Mouse (Mus musculus) liver, embryonic 13.5 days (tissue): ENCODE measurements around the gene Polr3c. TPM values are rescaled to one million over a fixed set of nuclear protein-coding genes. Genes with fewer than 3 reads are reported as not detected.

Experiments used
- ATAC-seq: fragments of 200-750 bp; cut with Nextera tagmentation; 2 replicates; pipeline ENCODE4 v1.8.0; 2017; ENCODE audit warnings: low read depth, mild to moderate bottlenecking, moderate number of reproducible peaks, moderate library complexity
- DNase-seq: peaks from one replicate; pipeline ENCODE4 v3.0.0; 2022
- H3K27ac ChIP-seq: fragments of 300-500 bp; sonication (generic); 2 replicates; pipeline ENCODE4 v1.5.1; 2015; ENCODE audit warnings: moderate library complexity, mild to moderate bottlenecking, inconsistent platforms
- H3K27me3 ChIP-seq: fragments of 300-500 bp; sonication (generic); 2 replicates; pipeline ENCODE4 v1.6.1; 2015; ENCODE audit warnings: mild to moderate bottlenecking, inconsistent platforms
- H3K36me3 ChIP-seq: fragments of 300-500 bp; sonication (generic); 2 replicates; pipeline ENCODE4 v1.6.1; 2015; ENCODE audit warnings: mild to moderate bottlenecking, inconsistent platforms
- H3K4me1 ChIP-seq: fragments of 300-500 bp; sonication (generic); replicated peaks from 2 replicates; pipeline ENCODE4 v1.6.1; 2015; ENCODE audit warnings: inconsistent platforms
- H3K4me2 ChIP-seq: fragments of 300-500 bp; sonication (generic); 2 replicates; pipeline ENCODE4 v1.6.1; 2015; ENCODE audit warnings: inconsistent platforms, mild to moderate bottlenecking, moderate library complexity
- H3K4me3 ChIP-seq: fragments of 300-500 bp; sonication (generic); replicated peaks from 2 replicates; pipeline ENCODE4 v1.5.1; 2015; ENCODE audit warnings: mild to moderate bottlenecking, inconsistent platforms
- H3K9ac ChIP-seq: fragments of 300-500 bp; sonication (generic); 2 replicates; pipeline ENCODE4 v1.6.1; 2015; ENCODE audit warnings: mild to moderate bottlenecking, inconsistent platforms
- H3K9me3 ChIP-seq: fragments of 300-500 bp; sonication (generic); replicated peaks from 2 replicates; pipeline ENCODE4 v1.6.1; 2016; ENCODE audit warnings: inconsistent platforms
- WGBS: fragments of 180-500 bp; shearing (Covaris S2); methylation state at CpG from one replicate; pipeline ENCODE4 v1.1.7; 2015; ENCODE audit not compliant: insufficient replicate concordance; 5-methylcytosine and 5-hydroxymethylcytosine counted together
- polyA plus RNA-seq: library from polyadenylated mRNA; unstranded; fragments of >200 nt; fragmentation: Nextera tagmentation; extraction: Ambion mirVana; gene quantifications from 2 replicates; pipeline ENCODE4 v1.2.1, GENCODE M21; 2015

Gene Polr3c
- polyA plus RNA-seq, 1 experiment from 2014 or later: 25.5 TPM

GRCm38 (mm10) chr3:96737013-96737740 lies 9.7 kb upstream of the Polr3c start:
- Histone ChIP-seq H3K27me3 (no peaks in the 10 kb centered on the region), H3K4me2 (no peak overlapping the region), H3K9me3 (no peaks in the 10 kb centered on the region), H3K4me3 (no peak overlapping the region), H3K27ac (no peak overlapping the region), H3K4me1 (peaks cover 27% of the 10 kb centered on the region), H3K36me3 (no peaks in the 10 kb centered on the region), H3K9ac (no peak overlapping the region)
- ATAC-seq (no peak), DNase-seq (no peak)
- 32% methylated on average over 1 of the region's 1 CpGs for WGBS

- no peak for DNase-seq
- ATAC-seq: no peak
- Histone ChIP-seq H3K4me3 (no peak overlapping the region), H3K36me3 (no peaks in the 10 kb centered on the region), H3K4me1 (peaks cover 40% of the 10 kb centered on the region), H3K27ac (no peak overlapping the region), H3K9ac (no peak overlapping the region), H3K27me3 (no peaks in the 10 kb centered on the region), H3K4me2 (no peak overlapping the region), H3K9me3 (no peaks in the 10 kb centered on the region)
- 68% methylated on average over 2 of the region's 2 CpGs for WGBS
Observed at GRCm38 (mm10) chr3:96735200-96735599, 7.8 kb upstream of the Polr3c start.

GRCm38 (mm10) chr3:96733984-96734383 lies 6.6 kb upstream of the Polr3c start:
- H3K4me1 ChIP-seq: peaks cover 48% of the 10 kb centered on the region
- DNase-seq (no peak), ATAC-seq (no peak)
- WGBS: 92% methylated on average over 1 of the region's 1 CpGs
- H3K9me3 ChIP-seq: no peaks in the 10 kb centered on the region
- H3K9ac ChIP-seq: no peak overlapping the region
- no peak overlapping the region for H3K27ac ChIP-seq
- H3K4me2 ChIP-seq: no peak overlapping the region
- no peaks in the 10 kb centered on the region for H3K27me3 ChIP-seq
- no peak overlapping the region for H3K4me3 ChIP-seq
- no peaks in the 10 kb centered on the region for H3K36me3 ChIP-seq

GRCm38 (mm10) chr3:96730785-96731184 lies 3.4 kb upstream of the Polr3c start:
- DNase-seq (no peak), ATAC-seq (no peak)
- Histone ChIP-seq H3K36me3 (no peaks in the 10 kb centered on the region), H3K4me1 (peaks cover 47% of the 10 kb centered on the region), H3K4me2 (no peak overlapping the region), H3K9me3 (no peaks in the 10 kb centered on the region), H3K27ac (no peak overlapping the region), H3K9ac (no peak overlapping the region), H3K4me3 (no peak overlapping the region), H3K27me3 (no peaks in the 10 kb centered on the region)
- WGBS: 42% methylated on average over 5 of the region's 5 CpGs

- Histone ChIP-seq H3K9me3 (no peaks in the 10 kb centered on the region), H3K36me3 (peaks cover 7% of the 10 kb centered on the region; the same call in 1 of the 2 replicates), H3K4me3 (no peak overlapping the region), H3K27me3 (no peaks in the 10 kb centered on the region), H3K4me1 (peaks cover 47% of the 10 kb centered on the region), H3K27ac (no peak overlapping the region), H3K9ac (no peak overlapping the region), H3K4me2 (no peak overlapping the region)
- 43% methylated on average over 3 of the region's 3 CpGs for WGBS
- ATAC-seq: no peak
- no peak for DNase-seq
Observed at GRCm38 (mm10) chr3:96729403-96729784, 2.0 kb upstream of the Polr3c start.

- no peak for DNase-seq
- peak overlapping the region; percentile 96 for H3K4me3 ChIP-seq
- ATAC-seq: no peak
- H3K9me3 ChIP-seq: no peaks in the 10 kb centered on the region
- H3K27ac ChIP-seq: peak overlapping the region; percentile 90
- H3K4me1 ChIP-seq: peaks cover 42% of the 10 kb centered on the region
- H3K36me3 ChIP-seq: peaks cover 11% of the 10 kb centered on the region
- peak overlapping the region; percentile 87 for H3K4me2 ChIP-seq
- peak overlapping the region; percentile 94 for H3K9ac ChIP-seq
- H3K27me3 ChIP-seq: no peaks in the 10 kb centered on the region
- WGBS: 50% methylated on average over 7 of the region's 7 CpGs
Observed at GRCm38 (mm10) chr3:96728634-96729402, 1.4 kb upstream of the Polr3c start.

GRCm38 (mm10) chr3:96727828-96728633 lies 603 bp upstream of the Polr3c start:
- Histone ChIP-seq H3K4me1 (peaks cover 48% of the 10 kb centered on the region), H3K4me3 (peak overlapping the region; percentile 96), H3K27me3 (no peaks in the 10 kb centered on the region), H3K27ac (peak overlapping the region; percentile 90), H3K4me2 (peak overlapping the region; percentile 87), H3K9ac (peak overlapping the region; percentile 94), H3K9me3 (no peaks in the 10 kb centered on the region), H3K36me3 (peaks cover 19% of the 10 kb centered on the region)
- ATAC-seq (peak; percentile 44), DNase-seq (peak; percentile 10)
- WGBS: under 1% methylated on average over 42 of the region's 42 CpGs

- H3K36me3 ChIP-seq: peaks cover 92% of the 10 kb centered on the region
- 61% methylated on average over 14 of the region's 14 CpGs for WGBS
- no peak overlapping the region for H3K27ac ChIP-seq
- no peak overlapping the region for H3K9ac ChIP-seq
- H3K4me2 ChIP-seq: no peak overlapping the region
- H3K27me3 ChIP-seq: no peaks in the 10 kb centered on the region
- no peaks in the 10 kb centered on the region for H3K9me3 ChIP-seq
- peaks cover 26% of the 10 kb centered on the region for H3K4me1 ChIP-seq
- H3K4me3 ChIP-seq: no peak overlapping the region
- DNase-seq: no peak
- no peak for ATAC-seq
Observed at GRCm38 (mm10) chr3:96719173-96719572, 8.3 kb downstream of the Polr3c start.

- H3K36me3 ChIP-seq: peaks cover 92% of the 10 kb centered on the region
- ATAC-seq (no peak), DNase-seq (no peak)
- no peak overlapping the region for H3K4me3 ChIP-seq
- H3K27ac ChIP-seq: no peak overlapping the region
- H3K9ac ChIP-seq: no peak overlapping the region
- H3K4me2 ChIP-seq: no peak overlapping the region
- WGBS: 13% methylated on average over 2 of the region's 2 CpGs
- no peaks in the 10 kb centered on the region for H3K27me3 ChIP-seq
- 0 out of 2 replicates have a peak, but pooled peaks cover 5% of the 10 kb centered on the region for H3K4me1 ChIP-seq
- no peaks in the 10 kb centered on the region for H3K9me3 ChIP-seq
Observed at GRCm38 (mm10) chr3:96715854-96716253, 11.6 kb downstream of the Polr3c start.

GRCm38 (mm10) chr3:96714286-96714685 lies 13.1 kb downstream of the Polr3c start:
- no peaks in the 10 kb centered on the region for H3K27me3 ChIP-seq
- H3K27ac ChIP-seq: no peak overlapping the region
- WGBS: 85% methylated on average over 5 of the region's 5 CpGs
- no peaks in the 10 kb centered on the region for H3K9me3 ChIP-seq
- H3K9ac ChIP-seq: no peak overlapping the region
- 0 out of 2 replicates have a peak, but pooled peaks cover 5% of the 10 kb centered on the region for H3K4me1 ChIP-seq
- ATAC-seq (no peak), DNase-seq (no peak)
- no peak overlapping the region for H3K4me3 ChIP-seq
- H3K36me3 ChIP-seq: peaks cover 90% of the 10 kb centered on the region
- H3K4me2 ChIP-seq: no peak overlapping the region

- Histone ChIP-seq H3K27ac (no peak overlapping the region), H3K27me3 (peaks cover 22% of the 10 kb centered on the region), H3K36me3 (peaks cover 46% of the 10 kb centered on the region), H3K4me3 (0 out of 2 replicates have a peak overlapping the region, but pooled peaks have one; percentile 48), H3K9ac (peak overlapping the region; percentile 56), H3K9me3 (no peaks in the 10 kb centered on the region), H3K4me1 (peaks cover 13% of the 10 kb centered on the region), H3K4me2 (peak overlapping the region; percentile 68)
- ATAC-seq (no peak), DNase-seq (no peak)
- 47% methylated on average over 2 of the region's 2 CpGs for WGBS
Observed at GRCm38 (mm10) chr3:96708684-96709064, 18.8 kb downstream of the Polr3c start.
